Mouse (Mus musculus): ENCODE measurements around the gene Spats2. TPM values are rescaled to one million over a fixed set of nuclear protein-coding genes. Genes with fewer than 3 reads are reported as not detected.

Gene Spats2
- polyA plus RNA-seq, 1 experiment from 2014 or later = 11.5 TPM

DNA sequence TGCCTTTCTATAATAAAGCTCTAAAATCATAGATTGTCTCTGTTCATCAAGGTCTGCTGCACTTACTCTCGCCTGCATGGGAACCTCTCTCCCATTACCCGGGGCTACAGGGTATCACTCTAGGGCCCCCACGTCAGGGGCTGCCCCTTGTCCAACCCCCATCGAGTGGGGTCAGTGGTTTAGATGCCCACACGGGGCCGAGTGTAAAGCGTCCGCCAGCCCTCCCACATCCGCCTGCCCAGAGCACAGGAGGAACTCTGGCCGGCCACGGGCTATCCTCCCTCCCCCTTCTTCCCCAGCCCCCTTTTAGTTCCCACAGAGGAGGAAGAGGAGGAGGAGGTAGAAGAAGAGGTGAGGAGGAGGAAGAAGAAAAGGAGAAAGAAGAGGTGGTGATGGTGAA is 4.9 kb upstream of the Spats2 start:
- DNase-seq (no peak), ATAC-seq (ENCODE audit: low read depth) (no peak)
- no peak overlapping the region for H3K4me3 ChIP-seq (replicated peaks)
- H3K27me3 ChIP-seq = peaks cover 17% of the 10 kb centered on the region
- H3K9me3 ChIP-seq (replicated peaks) = no peaks in the 10 kb centered on the region
- no peak overlapping the region for H3K4me2 ChIP-seq
- H3K27ac ChIP-seq = no peak overlapping the region
- no peak overlapping the region for H3K9ac ChIP-seq
- 8% methylated on average over 11 of the region's 11 CpGs for WGBS (ENCODE audit: insufficient replicate concordance)
- no peaks in the 10 kb centered on the region for H3K36me3 ChIP-seq
- peaks cover 23% of the 10 kb centered on the region for H3K4me1 ChIP-seq (replicated peaks)

DNA sequence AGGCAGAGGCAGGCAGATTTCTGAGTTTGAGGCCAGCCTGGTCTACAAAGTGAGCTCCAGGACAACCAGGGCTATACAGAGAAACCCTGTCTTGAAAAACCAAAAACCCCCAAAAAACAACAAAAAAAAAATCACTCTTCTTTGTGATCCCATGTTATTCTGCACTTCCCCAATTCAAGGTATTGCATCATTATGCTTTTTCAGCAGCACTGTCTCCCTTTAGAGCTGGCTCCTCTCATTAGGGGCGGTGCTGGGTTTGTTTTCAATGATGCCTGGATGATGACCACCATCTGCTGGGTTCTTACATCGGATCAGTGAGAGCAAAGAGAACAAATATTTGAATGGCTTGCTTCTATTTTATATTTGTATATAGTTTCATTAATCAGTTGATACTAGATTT is 3.1 kb upstream of the Spats2 start:
- DNase-seq = no peak

DNA sequence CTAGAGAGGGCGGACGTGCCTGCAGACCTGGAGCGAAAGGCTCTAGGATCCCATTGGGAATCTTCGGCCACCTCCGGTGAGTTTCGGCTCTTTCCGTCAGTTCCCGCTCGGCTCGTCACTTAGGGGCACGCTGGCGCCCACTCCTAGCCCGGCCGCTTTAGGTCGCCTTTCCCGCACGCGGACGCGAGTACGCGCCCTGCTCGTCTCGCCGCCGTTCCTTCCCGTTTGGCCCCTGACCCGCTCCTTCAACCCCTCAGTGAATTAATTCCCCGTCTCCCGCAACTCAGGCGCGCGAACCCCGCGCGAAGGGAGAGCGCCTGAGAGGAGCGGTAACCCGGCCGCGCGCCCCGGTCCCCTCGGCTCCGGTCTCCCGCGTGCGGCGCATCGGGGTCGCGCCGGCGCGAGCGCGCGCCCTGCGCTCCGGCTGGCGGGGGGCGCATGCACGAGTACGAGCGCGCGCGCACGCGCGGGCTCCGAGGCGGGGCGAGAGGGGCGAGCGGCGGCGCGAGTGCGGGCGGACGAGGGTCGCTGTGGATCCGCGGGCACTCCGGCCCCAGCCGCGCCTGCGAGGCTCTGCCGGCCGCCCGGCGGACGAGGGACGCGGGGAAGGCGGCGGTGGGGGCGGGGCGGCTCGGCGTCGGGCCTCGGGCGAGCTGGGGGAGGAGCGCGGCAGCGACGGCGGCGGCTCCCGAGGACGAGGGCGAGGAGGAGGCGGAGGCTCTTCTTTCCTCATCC is 532 bp downstream of the Spats2 start:
- WGBS (ENCODE audit: insufficient replicate concordance) = under 1% methylated on average over 115 of the region's 115 CpGs
- H3K27ac ChIP-seq = peak overlapping the region; percentile 74
- ATAC-seq (ENCODE audit: low read depth) = peak; percentile 72
- peak overlapping the region; percentile 81 for H3K4me2 ChIP-seq
- H3K27me3 ChIP-seq = peaks cover 28% of the 10 kb centered on the region
- H3K4me1 ChIP-seq (replicated peaks) = peaks cover 50% of the 10 kb centered on the region
- no peaks in the 10 kb centered on the region for H3K36me3 ChIP-seq
- H3K9me3 ChIP-seq (replicated peaks) = no peaks in the 10 kb centered on the region
- H3K9ac ChIP-seq = peak overlapping the region; percentile 81
- H3K4me3 ChIP-seq (replicated peaks) = peak overlapping the region; percentile 71
- DNase-seq = peak; percentile 38

More for the DNA sequence above, 3.1 kb upstream of the Spats2 start:
- ATAC-seq (ENCODE audit: low read depth) = no peak
- Histone ChIP-seq H3K4me3 (replicated peaks) (no peak overlapping the region), H3K27ac (no peak overlapping the region), H3K4me2 (no peak overlapping the region), H3K9me3 (replicated peaks) (no peaks in the 10 kb centered on the region), H3K27me3 (peaks cover 28% of the 10 kb centered on the region), H3K36me3 (no peaks in the 10 kb centered on the region), H3K9ac (no peak overlapping the region), H3K4me1 (replicated peaks) (peaks cover 29% of the 10 kb centered on the region)
- 48% methylated on average over 2 of the region's 2 CpGs for WGBS (ENCODE audit: insufficient replicate concordance)

DNA sequence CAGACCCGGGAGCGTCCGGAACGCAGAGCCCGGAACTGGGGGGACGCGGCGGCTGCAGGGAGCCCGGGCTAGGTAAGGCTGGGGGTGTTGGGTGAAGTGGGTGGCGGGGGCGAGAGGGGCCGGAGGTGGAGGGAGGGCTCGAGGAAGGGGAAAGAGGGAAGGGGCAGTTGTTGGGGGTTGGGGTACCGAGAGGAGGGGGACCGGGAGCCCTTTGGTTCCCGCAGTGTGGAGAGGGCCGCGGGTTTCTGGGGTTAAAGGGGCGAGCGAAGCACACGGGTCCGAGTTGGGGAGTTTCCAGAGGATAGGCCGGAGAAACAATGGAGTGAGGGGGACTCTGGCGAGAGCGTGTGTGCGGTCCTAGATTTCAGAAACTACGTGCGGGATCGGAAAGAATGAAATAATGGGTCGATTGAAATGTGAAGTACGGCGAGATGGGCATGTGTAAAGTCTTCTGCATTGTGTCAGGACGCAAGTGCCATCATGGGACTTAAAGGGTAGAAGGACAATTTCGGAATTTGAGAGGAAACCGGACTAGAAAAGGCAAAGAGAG is 1.2 kb downstream of the Spats2 start:
- Histone ChIP-seq H3K36me3 (no peaks in the 10 kb centered on the region; the same call in 1 of the 2 replicates), H3K4me3 (replicated peaks) (peak overlapping the region; percentile 71), H3K9me3 (replicated peaks) (no peaks in the 10 kb centered on the region), H3K9ac (peak overlapping the region; percentile 81), H3K4me2 (peak overlapping the region; percentile 81), H3K27ac (peak overlapping the region; percentile 74), H3K4me1 (replicated peaks) (peaks cover 50% of the 10 kb centered on the region), H3K27me3 (peaks cover 23% of the 10 kb centered on the region)
- WGBS (ENCODE audit: insufficient replicate concordance) = 1% methylated on average over 33 of the region's 35 CpGs
- no peak for DNase-seq
- peak; percentile 24; the same call in 1 of the 2 replicates for ATAC-seq (ENCODE audit: low read depth)

DNA sequence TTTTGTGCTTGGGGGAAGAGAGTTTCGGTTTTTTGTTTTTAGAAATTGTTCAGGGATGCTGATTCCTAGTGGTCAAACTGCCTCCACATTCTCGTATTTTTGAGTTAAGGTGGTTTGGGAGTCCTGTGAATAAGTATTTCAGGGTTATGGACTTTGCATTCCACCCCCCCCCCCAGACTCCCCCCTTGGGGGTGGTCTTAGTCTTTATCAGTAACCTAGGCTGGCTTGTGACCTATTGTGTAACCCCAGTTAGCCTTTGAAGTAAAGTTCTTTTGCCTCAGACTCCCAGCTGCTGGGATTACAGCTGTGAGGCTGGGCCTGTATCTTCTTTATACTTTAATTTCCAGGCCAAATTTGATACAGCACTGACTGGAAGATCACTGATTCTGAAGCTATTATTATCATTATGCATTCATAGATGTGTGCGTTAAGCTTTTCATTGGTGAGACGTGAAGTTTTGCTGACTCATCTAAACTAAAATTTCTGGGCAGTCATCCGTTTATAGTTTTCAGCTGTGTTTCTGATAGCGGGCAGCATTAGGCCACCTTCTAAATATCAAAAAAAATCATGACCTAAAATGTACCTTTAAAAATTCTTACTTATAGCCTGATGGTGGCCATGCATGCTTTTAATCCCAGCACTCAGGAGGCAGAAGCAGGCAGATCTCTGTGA is 2.3 kb downstream of the Spats2 start:
- Histone ChIP-seq H3K4me3 (replicated peaks) (no peak overlapping the region), H3K27me3 (peaks cover 23% of the 10 kb centered on the region), H3K9ac (no peak overlapping the region), H3K9me3 (replicated peaks) (no peaks in the 10 kb centered on the region), H3K4me1 (replicated peaks) (peaks cover 50% of the 10 kb centered on the region), H3K4me2 (peak overlapping the region; percentile 81), H3K27ac (no peak overlapping the region), H3K36me3 (no peaks in the 10 kb centered on the region; the same call in 1 of the 2 replicates)
- 43% methylated on average over 6 of the region's 6 CpGs for WGBS (ENCODE audit: insufficient replicate concordance)
- DNase-seq = no peak
- ATAC-seq (ENCODE audit: low read depth) = no peak

DNA sequence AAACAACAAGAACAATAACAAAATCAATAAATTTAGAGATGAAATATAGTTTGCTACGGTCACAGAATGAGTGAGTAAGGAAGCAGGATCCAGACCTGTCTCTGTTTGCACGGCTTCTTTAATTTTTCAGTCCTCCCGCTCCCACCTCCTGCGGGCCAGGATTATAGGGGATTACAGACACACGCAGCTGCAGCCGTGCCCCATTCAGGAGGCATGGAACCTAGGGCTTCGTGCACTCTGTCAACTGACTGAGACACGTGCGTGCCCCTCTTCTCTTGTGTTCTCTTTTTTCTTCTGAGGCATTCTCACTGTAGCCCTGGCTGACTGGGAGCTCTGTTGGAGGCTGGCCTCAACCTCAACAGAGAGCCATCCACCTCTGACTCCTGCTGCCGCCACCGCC is 3.7 kb downstream of the Spats2 start:
- no peaks in the 10 kb centered on the region for H3K9me3 ChIP-seq (replicated peaks)
- ATAC-seq (ENCODE audit: low read depth) (no peak), DNase-seq (no peak)
- H3K36me3 ChIP-seq = no peaks in the 10 kb centered on the region; the same call in 1 of the 2 replicates
- H3K27ac ChIP-seq = no peak overlapping the region
- no peak overlapping the region for H3K4me3 ChIP-seq (replicated peaks)
- H3K4me2 ChIP-seq = no peak overlapping the region
- H3K4me1 ChIP-seq (replicated peaks) = peaks cover 42% of the 10 kb centered on the region
- peaks cover 23% of the 10 kb centered on the region for H3K27me3 ChIP-seq
- 82% methylated on average over 11 of the region's 11 CpGs for WGBS (ENCODE audit: insufficient replicate concordance)
- no peak overlapping the region for H3K9ac ChIP-seq

DNA sequence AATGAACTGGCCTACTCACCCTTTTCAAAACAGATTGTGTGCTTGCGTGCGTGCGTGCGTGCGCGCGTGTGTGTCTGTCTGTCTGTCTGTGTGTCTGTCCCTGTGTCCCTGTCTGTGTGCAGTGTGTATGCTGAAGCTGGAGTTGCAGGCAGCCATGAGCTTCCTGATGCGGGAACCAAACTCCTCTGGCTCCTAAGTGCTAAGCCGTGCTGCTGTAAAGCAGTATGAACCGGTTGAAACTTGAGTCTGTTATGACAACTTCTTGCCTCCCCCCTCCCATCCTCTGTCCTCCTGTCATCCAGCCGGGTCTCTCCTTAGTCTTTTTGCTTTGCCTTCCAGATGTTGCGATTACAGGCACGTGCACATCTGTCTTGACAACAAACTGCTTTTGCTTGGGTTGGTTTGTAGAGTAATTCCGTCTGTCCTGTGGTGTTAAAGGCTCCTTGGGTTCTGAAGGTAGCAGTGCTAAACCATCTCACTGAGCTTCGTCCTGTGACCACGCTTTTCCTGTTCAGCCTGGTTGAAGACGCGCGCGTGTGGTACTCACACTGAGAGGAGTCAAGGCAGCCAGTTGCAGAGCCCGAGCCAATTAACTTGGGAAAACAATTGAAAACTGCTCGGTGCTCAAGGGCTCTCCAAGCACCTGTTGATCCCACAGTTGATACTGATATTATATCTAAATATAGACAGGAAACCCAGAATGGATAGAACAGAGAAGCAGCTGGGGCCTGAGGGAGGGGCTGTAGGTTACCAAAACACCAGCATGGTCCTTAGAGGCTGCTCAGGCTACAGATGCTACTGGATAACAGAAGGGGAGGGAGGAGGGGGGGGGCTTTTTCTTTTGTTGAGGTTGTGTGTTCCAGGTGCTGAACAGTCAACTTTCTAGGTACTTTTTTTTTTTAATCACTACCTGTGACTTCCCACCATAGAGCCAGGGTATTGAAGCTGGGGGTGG is 4.5 kb downstream of the Spats2 start:
- no peak overlapping the region; the same call in 1 of the 2 replicates for H3K27ac ChIP-seq
- WGBS (ENCODE audit: insufficient replicate concordance) = 59% methylated on average over 22 of the region's 22 CpGs

DNA sequence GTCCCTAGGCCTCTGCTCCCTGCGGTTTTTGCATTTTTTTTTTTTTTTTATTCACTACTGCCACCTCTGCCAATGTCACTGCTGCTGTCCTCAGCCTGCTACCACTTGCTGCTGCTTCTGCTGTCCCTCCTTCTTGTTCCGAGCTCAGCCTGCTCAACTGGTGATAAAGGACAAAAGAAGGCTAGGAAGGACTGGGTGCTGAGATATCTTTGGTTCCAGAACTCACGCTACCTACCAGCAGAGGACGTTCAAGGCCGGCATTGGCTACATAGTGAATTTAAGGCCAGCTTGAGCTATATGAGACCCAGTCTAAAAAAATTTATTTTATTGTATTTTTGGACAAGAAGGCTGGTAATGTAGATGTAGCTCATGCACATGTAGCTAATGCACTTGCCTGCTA is 12.7 kb downstream of the Spats2 start:
- Histone ChIP-seq H3K27me3 (no peaks in the 10 kb centered on the region), H3K27ac (peak overlapping the region; percentile 66), H3K9ac (peak overlapping the region; percentile 41), H3K9me3 (replicated peaks) (no peaks in the 10 kb centered on the region), H3K4me1 (replicated peaks) (peaks cover 26% of the 10 kb centered on the region), H3K4me2 (peak overlapping the region; percentile 30), H3K36me3 (peaks cover 15% of the 10 kb centered on the region), H3K4me3 (replicated peaks) (no peak overlapping the region)
- WGBS (ENCODE audit: insufficient replicate concordance) = 27% methylated on average over 5 of the region's 5 CpGs
- peak; percentile 57 for DNase-seq
- peak; percentile 91 for ATAC-seq (ENCODE audit: low read depth)

More for the DNA sequence above, 4.5 kb downstream of the Spats2 start:
- ATAC-seq (ENCODE audit: low read depth) (no peak), DNase-seq (no peak)
- H3K4me1 ChIP-seq (replicated peaks) = peaks cover 42% of the 10 kb centered on the region
- H3K9me3 ChIP-seq (replicated peaks) = no peaks in the 10 kb centered on the region
- no peak overlapping the region for H3K9ac ChIP-seq
- no peaks in the 10 kb centered on the region; the same call in 1 of the 2 replicates for H3K36me3 ChIP-seq
- H3K27me3 ChIP-seq = peaks cover 17% of the 10 kb centered on the region; the same call in 1 of the 2 replicates
- no peak overlapping the region for H3K4me2 ChIP-seq
- no peak overlapping the region for H3K4me3 ChIP-seq (replicated peaks)

DNA sequence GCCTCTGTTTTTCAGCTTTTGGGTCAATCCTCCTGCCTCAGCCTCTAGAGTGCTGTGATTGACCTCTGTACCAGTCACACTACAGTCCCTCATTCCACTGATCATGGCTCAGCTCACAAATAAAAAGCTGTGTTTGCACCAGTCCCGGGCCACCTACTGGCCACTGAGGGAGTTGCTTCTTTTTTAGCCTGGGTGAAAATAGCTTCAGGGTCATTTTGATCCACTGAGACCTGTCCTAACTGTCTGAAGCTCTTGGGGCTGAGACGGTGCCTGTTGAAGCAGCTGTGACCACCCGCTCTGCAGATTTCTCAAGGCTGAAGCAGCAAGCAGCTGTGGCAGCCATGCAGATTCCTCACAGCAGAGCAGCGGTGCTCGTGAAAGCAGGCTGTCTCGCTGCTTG is 14.0 kb downstream of the Spats2 start:
- WGBS (ENCODE audit: insufficient replicate concordance) = 60% methylated on average over 6 of the region's 6 CpGs
- Histone ChIP-seq H3K9me3 (replicated peaks) (no peaks in the 10 kb centered on the region), H3K9ac (no peak overlapping the region), H3K4me2 (no peak overlapping the region), H3K4me1 (replicated peaks) (peaks cover 26% of the 10 kb centered on the region), H3K4me3 (replicated peaks) (no peak overlapping the region), H3K27me3 (no peaks in the 10 kb centered on the region), H3K36me3 (peaks cover 15% of the 10 kb centered on the region), H3K27ac (no peak overlapping the region)
- DNase-seq (peak; percentile 19), ATAC-seq (ENCODE audit: low read depth) (no peak)

DNA sequence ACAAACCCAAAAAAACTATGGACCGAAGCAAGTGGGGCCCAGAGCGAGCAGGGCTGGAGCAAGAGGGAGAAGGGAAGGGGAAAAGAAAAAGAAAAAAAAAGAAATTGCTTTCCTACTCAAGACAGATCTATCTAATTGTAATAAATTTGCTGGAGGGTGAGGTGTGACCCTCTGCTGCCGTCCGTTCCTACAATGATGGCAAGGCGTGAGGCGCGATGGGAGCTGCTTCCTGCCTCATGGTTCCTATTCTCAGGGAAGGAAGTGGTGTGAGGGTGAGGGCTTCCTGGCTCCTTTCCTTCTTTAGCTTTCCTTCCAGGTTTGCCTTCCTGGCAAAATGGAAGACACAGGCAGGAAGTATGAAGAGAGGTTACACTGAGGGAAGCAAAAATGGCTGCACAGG is 24.8 kb downstream of the Spats2 start:
- Histone ChIP-seq H3K4me1 (replicated peaks) (peaks cover 3% of the 10 kb centered on the region; the same call in 1 of the 2 replicates), H3K27ac (no peak overlapping the region), H3K27me3 (no peaks in the 10 kb centered on the region), H3K4me3 (replicated peaks) (no peak overlapping the region), H3K9me3 (replicated peaks) (no peaks in the 10 kb centered on the region), H3K4me2 (no peak overlapping the region), H3K9ac (no peak overlapping the region), H3K36me3 (peaks cover 43% of the 10 kb centered on the region)
- 86% methylated on average over 7 of the region's 7 CpGs for WGBS (ENCODE audit: insufficient replicate concordance)
- no peak for DNase-seq
- no peak for ATAC-seq (ENCODE audit: low read depth)

Measured in liver, embryonic 13.5 days (tissue).